Mouse (Mus musculus) lung, adult 2 months (tissue): ENCODE data around the gene Hspb3. TPM values are rescaled to one million over a fixed set of nuclear protein-coding genes. Genes with fewer than 3 reads are reported as not detected.

Experiments
- DNase-seq: peaks from one replicate; pipeline ENCODE4 v3.0.0; 2022
- H3K4me1 ChIP-seq: fragments of 200-500 bp; 2 replicates; pipeline ENCODE4 v1.6.1; 2011; ENCODE audit warnings: low read length; ENCODE audit not compliant: control insufficient read depth, insufficient read depth
- H3K4me3 ChIP-seq: fragments of 200-500 bp; replicated peaks from 2 replicates; pipeline ENCODE3; 2011; ENCODE audit warnings: low read depth, mild to moderate bottlenecking, control low read depth, low read length; ENCODE audit errors: extremely low read depth
- CTCF ChIP-seq: fragments of 200-500 bp; IDR thresholded peaks from 2 replicates; pipeline ENCODE4 v1.5.1; 2011; ENCODE audit warnings: mild to moderate bottlenecking, low read length, control low read depth; ENCODE audit not compliant: insufficient read depth
- POLR2A ChIP-seq: fragments of 200-500 bp; IDR thresholded peaks from 2 replicates; pipeline ENCODE4 v1.6.1; 2011; ENCODE audit warnings: low read depth, mild to moderate bottlenecking, control low read depth, low read length, borderline replicate concordance; ENCODE audit errors: extremely low read depth
- WGBS: fragments of 180-500 bp; shearing (Covaris S2); methylation state at CpG from one replicate; pipeline ENCODE4 v1.1.7; 2018; 5-methylcytosine and 5-hydroxymethylcytosine counted together
- polyA plus RNA-seq: library from polyadenylated mRNA; depleted of rRNA; stranded (reverse); fragments of >200 nt; gene quantifications from 2 replicates; pipeline ENCODE4 v1.2.3, GENCODE M21; 2012; rRNA removed

Hspb3 gene
- polyA plus RNA-seq, result 0.27 and 0.92 TPM in 2 replicates

DNA sequence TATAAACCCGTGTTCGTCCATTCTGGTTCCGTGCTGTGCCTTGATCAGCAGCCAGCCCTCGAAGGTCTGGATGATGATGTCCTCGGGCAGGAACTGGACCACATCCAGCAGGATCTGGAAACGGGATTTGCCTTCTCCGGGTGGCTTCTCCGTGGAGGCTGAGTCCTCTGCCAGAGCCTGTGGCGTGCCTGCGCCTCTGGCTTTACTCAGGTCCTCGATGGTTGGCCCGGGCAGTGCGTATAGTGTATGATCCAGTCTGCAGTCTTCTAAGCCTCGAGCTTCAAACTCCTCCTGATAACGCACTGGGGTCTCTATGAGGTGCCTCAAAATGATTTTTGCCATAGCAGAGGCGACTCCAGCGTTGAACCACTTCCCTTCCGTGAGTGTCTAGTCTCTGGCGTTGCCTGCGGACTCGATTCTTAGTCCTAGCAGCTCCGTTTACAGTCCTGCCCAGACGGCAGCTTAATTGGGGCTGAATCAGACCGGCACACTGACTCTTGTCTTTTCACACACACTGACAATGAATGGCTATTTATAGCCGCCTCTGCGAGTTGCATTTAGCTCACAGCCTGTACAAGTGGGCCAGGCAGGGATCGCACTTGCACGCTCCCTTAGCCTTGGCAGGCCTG, at the start of gene Hspb3:
Gene Hspb3, minus strand, starts transcription at position 526 of the 629 bp plus-strand sequence.
- DNase-seq, result no peak
- Histone ChIP-seq H3K4me3 (no peak within 1 kb of the TSS), H3K4me1 (no peaks in the 10 kb centered on the region)
- TF ChIP-seq POLR2A (no peak), CTCF (no peak)
- WGBS, result 60% methylated on average over 28 of the region's 28 CpGs

DNA sequence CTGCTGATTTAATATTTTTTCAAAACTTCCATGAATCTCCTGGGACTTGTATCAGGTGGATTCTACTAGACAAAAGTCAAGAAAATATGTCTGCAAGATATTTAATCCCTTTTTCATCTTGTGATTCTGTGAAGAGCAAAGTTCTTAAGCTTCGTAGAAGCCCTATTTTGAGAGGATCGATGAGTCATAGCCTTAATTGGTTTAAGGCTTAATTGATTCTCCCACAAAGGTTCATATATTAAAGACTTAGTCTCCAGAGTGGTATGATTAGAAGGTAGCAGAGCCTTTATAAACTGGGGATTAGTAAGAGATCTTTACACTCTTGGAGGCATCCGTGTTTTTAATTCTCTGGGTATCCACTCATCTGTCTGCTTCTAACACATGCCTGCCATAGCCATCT, 49.7 kb upstream of the Hspb3 start:
- no peaks in the 10 kb centered on the region for H3K4me1 ChIP-seq
- no peak overlapping the region for H3K4me3 ChIP-seq
- WGBS, result 93% methylated on average over 3 of the region's 3 CpGs
- DNase-seq, result no peak
- no peak for TF ChIP-seq POLR2A
- TF ChIP-seq CTCF, result no peak

DNA sequence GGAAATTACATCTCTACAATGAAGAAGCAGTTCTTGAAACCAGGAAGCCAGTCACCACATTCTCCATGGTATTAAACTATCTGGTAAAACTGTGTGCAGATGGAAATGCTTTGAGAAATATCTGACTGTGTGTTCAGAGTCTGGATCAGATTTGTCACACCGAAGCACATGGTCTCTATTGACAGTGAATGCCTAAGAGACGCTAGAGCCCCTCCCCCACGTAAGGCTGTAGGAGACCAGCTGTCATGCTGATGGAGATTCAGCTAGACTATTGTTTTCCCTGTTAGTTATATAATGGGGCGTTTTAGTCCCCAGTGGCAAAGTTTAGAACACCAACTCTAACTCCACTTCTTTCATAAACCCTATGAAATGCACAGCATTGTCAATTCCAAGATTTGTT, 42.7 kb upstream of the Hspb3 start:
- Histone ChIP-seq H3K4me3 (no peak overlapping the region), H3K4me1 (no peaks in the 10 kb centered on the region)
- WGBS, result 44% methylated on average over 4 of the region's 4 CpGs
- DNase-seq, result no peak
- TF ChIP-seq CTCF (no peak), POLR2A (no peak)

DNA sequence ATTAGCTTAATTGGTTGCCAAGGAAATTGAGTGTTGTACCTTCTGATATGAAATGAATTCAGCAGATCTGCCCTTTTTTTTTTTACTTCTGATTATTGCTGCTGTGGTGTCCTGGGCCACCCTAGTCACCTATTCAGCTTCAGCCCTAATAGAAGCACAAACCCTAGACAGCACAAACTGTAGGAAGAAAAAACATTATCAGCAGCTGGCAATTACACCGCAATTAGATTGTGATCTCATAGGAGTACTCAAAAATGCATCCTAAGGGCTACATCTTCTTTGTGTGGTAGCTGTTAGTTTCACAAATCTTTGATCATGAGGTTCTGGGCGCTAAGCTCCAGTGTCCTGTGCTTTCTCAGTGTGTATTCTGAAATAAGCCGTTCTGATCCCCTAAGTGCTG, 37.7 kb upstream of the Hspb3 start:
- TF ChIP-seq POLR2A (no peak), CTCF (no peak)
- Histone ChIP-seq H3K4me3 (no peak overlapping the region), H3K4me1 (no peaks in the 10 kb centered on the region)
- WGBS, result 94% methylated on average over 3 of the region's 3 CpGs
- no peak for DNase-seq

DNA sequence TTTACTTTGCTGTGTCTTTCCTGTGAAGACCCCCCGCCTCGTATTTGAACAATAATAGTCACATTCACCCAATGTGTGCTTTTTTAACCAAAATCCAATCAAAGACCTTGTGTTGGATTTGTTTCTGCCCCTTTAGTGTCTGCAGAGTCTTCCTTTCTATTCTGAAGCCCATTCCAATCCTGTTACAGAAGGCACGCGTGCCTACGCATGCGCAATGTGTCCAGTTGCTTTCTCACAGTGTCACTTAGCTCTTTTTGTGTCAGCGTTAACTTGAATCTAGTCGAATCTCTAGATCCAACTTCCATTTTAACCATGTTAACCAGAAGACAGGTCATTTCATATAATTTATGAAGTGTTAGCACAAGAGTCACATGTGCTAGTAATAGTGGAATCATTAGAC, 36.5 kb upstream of the Hspb3 start:
- Histone ChIP-seq H3K4me3 (no peak overlapping the region), H3K4me1 (no peaks in the 10 kb centered on the region)
- DNase-seq, result no peak
- TF ChIP-seq POLR2A (no peak), CTCF (no peak)
- 86% methylated on average over 8 of the region's 8 CpGs for WGBS

DNA sequence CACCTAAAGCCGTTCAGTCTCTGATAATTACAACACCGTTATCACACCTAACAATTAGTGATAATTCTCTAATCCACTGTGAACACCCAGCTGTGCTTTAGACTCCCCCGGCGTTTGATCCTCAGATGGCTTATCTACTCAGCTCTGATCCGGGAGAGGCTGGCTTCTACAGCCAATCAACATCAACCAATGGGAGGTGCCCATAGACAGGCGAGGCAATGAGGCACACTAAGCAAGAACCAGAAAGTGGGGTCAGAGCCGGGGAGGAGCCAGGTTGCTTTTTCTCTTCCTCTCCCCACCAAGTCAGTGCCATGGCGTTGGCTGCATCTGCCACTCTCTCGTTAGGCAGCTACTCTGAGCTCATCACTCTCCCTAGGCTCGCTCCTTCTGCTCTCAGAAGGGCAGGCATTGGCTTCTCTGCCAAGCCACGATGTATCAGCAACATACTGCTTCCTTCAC, 36.0 kb upstream of the Hspb3 start:
- 61% methylated on average over 11 of the region's 11 CpGs for WGBS
- TF ChIP-seq CTCF (no peak), POLR2A (no peak)
- Histone ChIP-seq H3K4me3 (no peak overlapping the region), H3K4me1 (no peaks in the 10 kb centered on the region)
- DNase-seq, result no peak

DNA sequence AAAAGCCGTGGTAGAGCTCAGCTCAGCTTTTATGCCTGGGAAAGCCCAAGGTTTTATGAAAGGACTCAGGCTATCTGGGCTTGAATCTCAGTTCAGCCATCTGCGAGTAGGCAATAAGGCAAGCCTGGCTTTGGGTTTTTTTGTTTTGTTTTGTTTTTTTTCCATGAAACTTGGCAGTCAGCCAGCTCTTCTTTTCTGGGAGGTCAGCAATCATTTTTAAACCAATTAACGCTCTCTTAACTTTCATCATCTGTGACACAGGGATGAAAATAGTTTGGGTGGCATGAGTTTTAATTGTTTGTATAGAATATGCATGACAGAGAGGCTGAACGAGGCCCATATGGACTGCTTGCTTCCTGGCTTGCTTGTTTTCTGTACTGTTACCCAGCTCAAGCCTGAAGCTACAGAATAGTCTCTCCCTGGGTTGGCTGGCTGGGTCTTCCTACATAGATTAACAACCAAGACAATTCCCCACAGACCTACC, 33.4 kb upstream of the Hspb3 start:
- Histone ChIP-seq H3K4me3 (no peak overlapping the region), H3K4me1 (no peaks in the 10 kb centered on the region; the same call in 1 of the 2 replicates)
- 44% methylated on average over 4 of the region's 4 CpGs for WGBS

DNA sequence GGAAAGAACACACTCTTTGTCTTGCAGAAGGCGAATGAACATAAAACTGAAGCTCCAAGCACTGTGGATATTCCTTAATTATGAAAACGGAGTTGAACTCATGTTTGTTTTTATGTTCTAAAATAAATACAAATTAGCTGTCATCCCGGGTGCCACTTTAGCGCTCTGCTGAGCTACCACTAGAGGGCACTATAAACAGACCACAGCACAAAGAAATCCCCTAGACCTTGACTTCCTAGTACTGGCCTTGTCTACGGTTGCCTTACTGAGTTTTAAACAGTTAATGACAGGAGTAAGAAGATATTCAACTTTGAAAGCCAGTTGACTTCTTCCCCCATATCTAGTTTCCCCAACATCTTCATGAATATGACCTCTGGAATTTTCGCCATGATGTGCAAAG, 29.9 kb upstream of the Hspb3 start:
- no peak overlapping the region for H3K4me3 ChIP-seq
- 19% methylated on average over 6 of the region's 6 CpGs for WGBS
- TF ChIP-seq POLR2A (no peak), CTCF (peak; percentile 60; the same call in 1 of the 2 replicates)
- H3K4me1 ChIP-seq, result no peaks in the 10 kb centered on the region; the same call in 1 of the 2 replicates
- DNase-seq, result peak; percentile 6

More for the DNA sequence above, 33.4 kb upstream of the Hspb3 start:
- no peak for DNase-seq
- no peak for TF ChIP-seq CTCF
- TF ChIP-seq POLR2A, result no peak

DNA sequence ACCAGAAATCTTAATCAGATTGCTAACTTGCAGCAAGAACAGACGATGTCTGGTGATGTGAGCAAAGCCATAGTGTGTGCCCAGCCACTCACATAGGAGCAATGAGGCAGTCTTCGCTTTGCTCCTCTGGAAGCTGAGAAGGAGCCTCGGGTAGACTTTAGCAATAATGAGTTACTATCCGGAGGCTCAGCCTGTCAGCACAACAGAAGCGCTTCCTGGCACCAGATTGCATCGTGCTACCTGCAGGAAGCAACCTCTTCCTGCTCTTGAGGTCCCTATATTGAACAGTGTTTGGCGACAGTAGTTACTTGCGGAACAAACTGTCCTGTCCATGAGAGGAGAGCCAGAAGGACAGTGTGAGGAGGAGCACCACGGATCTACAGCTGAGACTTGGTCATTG, 28.2 kb upstream of the Hspb3 start:
- no peak for TF ChIP-seq POLR2A
- no peak for TF ChIP-seq CTCF
- Histone ChIP-seq H3K4me3 (no peak overlapping the region), H3K4me1 (no peaks in the 10 kb centered on the region; the same call in 1 of the 2 replicates)
- DNase-seq, result no peak
- WGBS, result 34% methylated on average over 9 of the region's 9 CpGs

DNA sequence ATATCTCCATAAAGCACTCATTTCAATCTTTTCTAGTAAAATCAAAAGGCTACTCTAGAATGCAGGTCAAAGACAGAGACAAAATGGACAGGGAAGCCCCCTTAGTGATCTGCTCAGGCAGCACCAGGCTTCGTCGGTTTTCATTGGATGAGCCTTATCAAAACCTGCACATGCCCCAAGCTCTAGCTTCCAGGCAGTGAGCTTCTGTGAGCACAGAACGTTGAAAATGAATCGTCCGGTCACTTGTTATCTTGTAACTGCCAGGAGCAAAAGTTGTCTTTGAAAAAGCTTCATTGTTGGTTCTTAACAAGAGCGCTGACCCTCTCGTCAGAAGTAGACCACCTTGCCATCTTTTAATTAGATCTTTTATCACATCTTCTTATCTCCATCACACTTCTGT, 26.4 kb upstream of the Hspb3 start:
- H3K4me3 ChIP-seq, result no peak overlapping the region
- TF ChIP-seq POLR2A (no peak), CTCF (no peak)
- H3K4me1 ChIP-seq, result no peaks in the 10 kb centered on the region; the same call in 1 of the 2 replicates
- DNase-seq, result no peak
- 71% methylated on average over 7 of the region's 7 CpGs for WGBS
